Mouse (Mus musculus): ENCODE measurements around the gene Rassf7. TPM values are rescaled to one million over a fixed set of nuclear protein-coding genes. Genes with fewer than 3 reads are reported as not detected.

Gene Rassf7
- polyA plus RNA-seq, 1 experiment from 2014 or later = 61.5 TPM

DNA sequence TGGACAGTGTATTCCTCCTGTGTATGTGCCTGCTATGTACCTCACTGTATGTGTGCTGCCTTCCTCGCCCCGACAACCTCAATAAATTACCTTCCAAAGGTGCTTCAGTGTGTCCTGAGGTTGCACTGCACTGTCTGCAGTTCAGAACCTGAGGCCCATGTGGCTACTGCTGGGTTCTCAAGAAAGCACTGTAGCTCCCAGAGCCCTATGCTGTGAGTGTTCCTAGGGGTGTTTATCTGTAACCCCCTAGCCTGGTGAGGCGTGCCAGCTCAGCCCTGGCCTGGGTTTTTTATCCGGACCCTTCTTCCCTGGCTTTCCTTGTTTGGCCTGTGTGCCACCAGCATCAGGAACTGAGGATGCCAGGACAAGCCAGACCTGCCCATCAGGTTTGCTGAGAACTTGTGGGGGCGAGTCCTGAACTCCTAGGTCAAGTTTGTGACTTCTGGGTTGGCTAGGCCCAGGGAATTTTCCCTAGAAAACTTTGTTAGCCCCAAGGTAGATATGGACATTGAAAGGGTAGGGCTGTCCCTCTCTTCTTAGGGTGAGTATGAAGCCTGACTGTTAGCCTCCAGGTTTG, 3.0 kb downstream of the Rassf7 start:
- H3K4me3 ChIP-seq (replicated peaks; ENCODE audit: low read depth, low read length) = no peak overlapping the region
- no peak overlapping the region; the same call in 1 of the 2 replicates for H3K4me2 ChIP-seq (ENCODE audit: low read length)
- ATAC-seq (replicated peaks; ENCODE audit: low FRiP score, low read depth) = no peak
- peaks cover 48% of the 10 kb centered on the region; the same call in 1 of the 2 replicates for H3K4me1 ChIP-seq (replicated peaks; ENCODE audit: insufficient read depth, low read length)
- H3K36me3 ChIP-seq (ENCODE audit: insufficient read depth, low read length) = no peaks in the 10 kb centered on the region
- no peak for DNase-seq (ENCODE audit: low spot score)
- no peaks in the 10 kb centered on the region for H3K27me3 ChIP-seq (ENCODE audit: insufficient read depth, low read length)
- 72% methylated on average over 5 of the region's 5 CpGs for WGBS
- H3K9me3 ChIP-seq (replicated peaks; ENCODE audit: low read length) = no peaks in the 10 kb centered on the region
- 0 out of 2 replicates have a peak overlapping the region, but pooled peaks have one; percentile 26 for H3K27ac ChIP-seq
- TF ChIP-seq CTCF (IDR thresholded peaks at IDR 0.05; ENCODE audit: low read depth) = no peak
- H3K9ac ChIP-seq (ENCODE audit: low read depth, low read length) = no peak overlapping the region

- no peak overlapping the region for H3K27ac ChIP-seq
- H3K27me3 ChIP-seq (ENCODE audit: insufficient read depth, low read length) = no peaks in the 10 kb centered on the region
- peaks cover 48% of the 10 kb centered on the region; the same call in 1 of the 2 replicates for H3K4me1 ChIP-seq (replicated peaks; ENCODE audit: insufficient read depth, low read length)
- no peaks in the 10 kb centered on the region for H3K36me3 ChIP-seq (ENCODE audit: insufficient read depth, low read length)
- no peak for ATAC-seq (replicated peaks; ENCODE audit: low FRiP score, low read depth)
- H3K9me3 ChIP-seq (replicated peaks; ENCODE audit: low read length) = no peaks in the 10 kb centered on the region
- WGBS = 90% methylated on average over 1 of the region's 1 CpGs
- no peak overlapping the region for H3K4me2 ChIP-seq (ENCODE audit: low read length)
- H3K4me3 ChIP-seq (replicated peaks; ENCODE audit: low read depth, low read length) = no peak overlapping the region
- TF ChIP-seq CTCF (IDR thresholded peaks at IDR 0.05; ENCODE audit: low read depth) = no peak
- no peak overlapping the region for H3K9ac ChIP-seq (ENCODE audit: low read depth, low read length)
- DNase-seq (ENCODE audit: low spot score) = no peak
Observed at GRCm38 (mm10) chr7:141219558-141220099, 4.0 kb downstream of the Rassf7 start.

- H3K27me3 ChIP-seq (ENCODE audit: insufficient read depth, low read length) = no peaks in the 10 kb centered on the region
- no peak overlapping the region for H3K4me3 ChIP-seq (replicated peaks; ENCODE audit: low read depth, low read length)
- DNase-seq (ENCODE audit: low spot score) = no peak
- H3K4me2 ChIP-seq (ENCODE audit: low read length) = peak overlapping the region; percentile 94
- H3K36me3 ChIP-seq (ENCODE audit: insufficient read depth, low read length) = no peaks in the 10 kb centered on the region
- no peak for ATAC-seq (replicated peaks; ENCODE audit: low FRiP score, low read depth)
- peak overlapping the region; percentile 74; the same call in 1 of the 2 replicates for H3K27ac ChIP-seq
- TF ChIP-seq CTCF (IDR thresholded peaks at IDR 0.05; ENCODE audit: low read depth) = no peak
- H3K4me1 ChIP-seq (replicated peaks; ENCODE audit: insufficient read depth, low read length) = peaks cover 48% of the 10 kb centered on the region; the same call in 1 of the 2 replicates
- 74% methylated on average over 1 of the region's 1 CpGs for WGBS
- H3K9me3 ChIP-seq (replicated peaks; ENCODE audit: low read length) = no peaks in the 10 kb centered on the region
- H3K9ac ChIP-seq (ENCODE audit: low read depth, low read length) = 0 out of 2 replicates have a peak overlapping the region, but pooled peaks have one; percentile 71
Observed at GRCm38 (mm10) chr7:141220377-141220776, 4.7 kb downstream of the Rassf7 start.

- peak; percentile 97 for ATAC-seq (replicated peaks; ENCODE audit: low FRiP score, low read depth)
- no peaks in the 10 kb centered on the region for H3K36me3 ChIP-seq (ENCODE audit: insufficient read depth, low read length)
Observed at GRCm38 (mm10) chr7:141221249-141222125, 5.8 kb downstream of the Rassf7 start.

GRCm38 (mm10) chr7:141222126-141222467, 6.4 kb downstream of the Rassf7 start:
- Histone ChIP-seq H3K9me3 (replicated peaks; ENCODE audit: low read length) (no peaks in the 10 kb centered on the region), H3K4me1 (replicated peaks; ENCODE audit: insufficient read depth, low read length) (peaks cover 35% of the 10 kb centered on the region; the same call in 1 of the 2 replicates), H3K36me3 (ENCODE audit: insufficient read depth, low read length) (no peaks in the 10 kb centered on the region), H3K27me3 (ENCODE audit: insufficient read depth, low read length) (no peaks in the 10 kb centered on the region), H3K4me3 (replicated peaks; ENCODE audit: low read depth, low read length) (no peak overlapping the region; the same call in 1 of the 2 replicates), H3K4me2 (ENCODE audit: low read length) (peak overlapping the region; percentile 94), H3K27ac (peak overlapping the region; percentile 73; the same call in 1 of the 2 replicates), H3K9ac (ENCODE audit: low read depth, low read length) (peak overlapping the region; percentile 24; the same call in 1 of the 2 replicates)
- 2% methylated on average over 8 of the region's 8 CpGs for WGBS
- DNase-seq (ENCODE audit: low spot score) (no peak), ATAC-seq (replicated peaks; ENCODE audit: low FRiP score, low read depth) (no peak)
- no peak for TF ChIP-seq CTCF (IDR thresholded peaks at IDR 0.05; ENCODE audit: low read depth)

More at GRCm38 (mm10) chr7:141221249-141222125, 5.8 kb downstream of the Rassf7 start:
- Histone ChIP-seq H3K9me3 (replicated peaks; ENCODE audit: low read length) (no peaks in the 10 kb centered on the region), H3K4me3 (replicated peaks; ENCODE audit: low read depth, low read length) (peak overlapping the region; percentile 50), H3K27ac (peak overlapping the region; percentile 74), H3K9ac (ENCODE audit: low read depth, low read length) (peak overlapping the region; percentile 71), H3K4me1 (replicated peaks; ENCODE audit: insufficient read depth, low read length) (peaks cover 42% of the 10 kb centered on the region; the same call in 1 of the 2 replicates), H3K27me3 (ENCODE audit: insufficient read depth, low read length) (no peaks in the 10 kb centered on the region), H3K4me2 (ENCODE audit: low read length) (peak overlapping the region; percentile 94)
- peak; percentile 99 for DNase-seq (ENCODE audit: low spot score)
- WGBS = 4% methylated on average over 44 of the region's 44 CpGs
- TF ChIP-seq CTCF (IDR thresholded peaks at IDR 0.05; ENCODE audit: low read depth) = peak; percentile 65

DNA sequence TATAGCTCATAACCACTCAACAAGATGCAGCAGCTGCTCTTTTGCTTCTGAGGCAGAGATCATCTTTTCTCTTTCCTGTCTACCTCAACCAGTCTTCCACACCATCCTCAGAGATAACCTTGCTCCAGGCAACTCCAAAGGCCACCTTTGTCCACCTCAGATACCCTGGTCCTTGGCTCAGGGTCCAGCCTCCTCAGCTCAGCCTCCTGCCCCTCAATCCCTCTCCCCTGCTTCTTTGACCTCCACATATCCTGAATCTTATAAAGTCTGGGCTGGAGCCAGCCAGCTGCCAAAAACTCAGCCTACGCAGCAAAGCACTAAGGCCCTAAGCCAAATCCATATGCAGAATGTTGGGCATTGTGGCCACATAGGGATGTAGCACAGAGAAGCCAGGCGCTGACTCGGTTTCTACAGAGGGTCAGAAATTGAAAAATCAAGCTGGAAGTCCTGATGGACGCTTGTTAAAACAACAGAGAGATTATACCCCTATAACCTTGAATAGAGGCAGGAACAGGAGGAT, 7.1 kb downstream of the Rassf7 start:
- Histone ChIP-seq H3K9me3 (replicated peaks; ENCODE audit: low read length) (no peaks in the 10 kb centered on the region), H3K9ac (ENCODE audit: low read depth, low read length) (0 out of 2 replicates have a peak overlapping the region, but pooled peaks have one; percentile 24), H3K4me3 (replicated peaks; ENCODE audit: low read depth, low read length) (no peak overlapping the region), H3K4me1 (replicated peaks; ENCODE audit: insufficient read depth, low read length) (peaks cover 31% of the 10 kb centered on the region; the same call in 1 of the 2 replicates), H3K27me3 (ENCODE audit: insufficient read depth, low read length) (no peaks in the 10 kb centered on the region), H3K4me2 (ENCODE audit: low read length) (no peak overlapping the region), H3K27ac (peak overlapping the region; percentile 73; the same call in 1 of the 2 replicates), H3K36me3 (ENCODE audit: insufficient read depth, low read length) (no peaks in the 10 kb centered on the region)
- no peak for TF ChIP-seq CTCF (IDR thresholded peaks at IDR 0.05; ENCODE audit: low read depth)
- ATAC-seq (replicated peaks; ENCODE audit: low FRiP score, low read depth) (no peak), DNase-seq (ENCODE audit: low spot score) (no peak)
- WGBS = 85% methylated on average over 4 of the region's 4 CpGs

Data from kidney, postnatal 0 days (tissue).